Mouse (Mus musculus) ZHBTc4 (cell line): ENCODE data around the gene Bcl7a.
A peak's percentile ranks its signal among the peaks of the same experiment; 100 is the strongest.

ENCODE experiments used
- DNase-seq: peaks from one replicate; pipeline ENCODE4 v3.0.0-alpha.2; 2011; ENCODE audit warnings: low read depth, low spot score

Bcl7a gene

GRCm38 (mm10) chr5:123327686-123328085 lies 15.9 kb upstream of the Bcl7a start:
- DNase-seq: no peak

GRCm38 (mm10) chr5:123333566-123333965 lies 10.1 kb upstream of the Bcl7a start:
- DNase-seq: no peak

- no peak for DNase-seq
Observed at GRCm38 (mm10) chr5:123336205-123336961, 7.3 kb upstream of the Bcl7a start.

- DNase-seq: no peak
Observed at GRCm38 (mm10) chr5:123338463-123338862, 5.2 kb upstream of the Bcl7a start.

GRCm38 (mm10) chr5:123344628-123344962 lies 961 bp downstream of the Bcl7a start:
- DNase-seq: no peak

- DNase-seq: peak; percentile 73
Observed at GRCm38 (mm10) chr5:123344963-123345852, 1.6 kb downstream of the Bcl7a start.

- peak; percentile 42 for DNase-seq
Observed at GRCm38 (mm10) chr5:123345853-123346654, 2.4 kb downstream of the Bcl7a start.

GRCm38 (mm10) chr5:123346701-123347270 lies 3.2 kb downstream of the Bcl7a start:
- DNase-seq: no peak

GRCm38 (mm10) chr5:123347985-123348384 lies 4.4 kb downstream of the Bcl7a start:
- DNase-seq: no peak

GRCm38 (mm10) chr5:123350386-123350785 lies 6.8 kb downstream of the Bcl7a start:
- DNase-seq: peak; percentile 84

- peak; percentile 57 for DNase-seq
Observed at GRCm38 (mm10) chr5:123355918-123356317, 12.3 kb downstream of the Bcl7a start.

- DNase-seq: no peak
Observed at GRCm38 (mm10) chr5:123357253-123357652, 13.6 kb downstream of the Bcl7a start.

- DNase-seq: no peak
Observed at GRCm38 (mm10) chr5:123359431-123359830, 15.8 kb downstream of the Bcl7a start.

GRCm38 (mm10) chr5:123362911-123363310 lies 19.3 kb downstream of the Bcl7a start:
- no peak for DNase-seq

GRCm38 (mm10) chr5:123364302-123364971 lies 20.8 kb downstream of the Bcl7a start:
- DNase-seq: no peak

- peak; percentile 83 for DNase-seq
Observed at GRCm38 (mm10) chr5:123368869-123369488, 25.3 kb downstream of the Bcl7a start.

- DNase-seq: no peak
Observed at GRCm38 (mm10) chr5:123370049-123370448, 26.4 kb downstream of the Bcl7a start.

- DNase-seq: peak; percentile 85
Observed at GRCm38 (mm10) chr5:123375262-123375661, 31.6 kb downstream of the Bcl7a start.

- peak; percentile 84 for DNase-seq
Observed at GRCm38 (mm10) chr5:123375793-123376452, 32.3 kb downstream of the Bcl7a start.

GRCm38 (mm10) chr5:123376569-123376968 lies 32.9 kb downstream of the Bcl7a start:
- DNase-seq: peak; percentile 51
